Mouse (Mus musculus) layer of hippocampus, adult 11-12 months (tissue): Measurements from ENCODE around the gene 1700017B05Rik.
"Not testable (repeated sequence)": the region's sequence is repeated elsewhere in the genome, so short reads cannot be mapped to it uniquely, and the experiment has no call there.

Experiments used
- DNase-seq: peaks from one replicate; pipeline ENCODE4 v3.0.0; 2022; ENCODE audit warnings: low spot score

The 1700017B05Rik gene

GRCm38 (mm10) chr9:57219511-57219910 lies 42.9 kb downstream of the 1700017B05Rik start:
- DNase-seq = no peak

GRCm38 (mm10) chr9:57218776-57219175 lies 43.6 kb downstream of the 1700017B05Rik start:
- DNase-seq = no peak

- DNase-seq = no peak
Measured at GRCm38 (mm10) chr9:57217220-57217619, 45.2 kb downstream of the 1700017B05Rik start.

- DNase-seq = no peak
Measured at GRCm38 (mm10) chr9:57214500-57214899, 47.9 kb downstream of the 1700017B05Rik start.

- DNase-seq = no peak
Measured at GRCm38 (mm10) chr9:57212448-57213222, 49.8 kb downstream of the 1700017B05Rik start.

- peak; percentile 56 for DNase-seq
Measured at GRCm38 (mm10) chr9:57209316-57209715, 53.1 kb downstream of the 1700017B05Rik start.

GRCm38 (mm10) chr9:57206896-57207295 lies 55.5 kb downstream of the 1700017B05Rik start:
- no peak for DNase-seq

GRCm38 (mm10) chr9:57203571-57203970 lies 58.8 kb downstream of the 1700017B05Rik start:
- not testable (repeated sequence) for DNase-seq
